10 mouse cellular contexts compared by ENCODE assay signal in the genomic region with DNA sequence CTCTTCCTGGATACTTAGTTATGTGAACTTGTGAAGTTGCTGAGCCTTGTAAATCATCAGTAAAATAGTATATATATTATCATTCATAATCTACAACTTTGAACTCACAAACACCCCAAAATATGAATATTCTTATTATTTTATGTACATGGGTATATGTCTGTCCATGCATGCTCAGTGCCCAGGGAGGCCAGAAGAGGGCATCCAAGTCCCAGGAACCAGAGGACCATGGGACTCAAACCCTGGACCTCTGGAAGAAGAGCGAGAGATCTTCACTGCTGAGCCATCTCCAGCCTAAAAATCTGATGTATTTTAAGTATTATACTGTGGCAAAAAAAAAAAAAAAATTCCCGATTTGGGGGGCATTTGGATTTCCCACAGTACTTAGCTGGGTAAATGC. TPM values are rescaled to one million over a fixed set of nuclear protein-coding genes. Genes with fewer than 3 reads are reported as not detected.
A peak's percentile ranks its signal among the peaks of the same experiment; 100 is the strongest.
DNase-seq lines count a peak whose midpoint lies in the region; ATAC-seq lines count a peak whose summit lies in the region.
"Had no signal": no experiment of that assay in that cellular context is flagged by ENCODE, and none has a peak within 500 bp of the region (broad histone marks: within the 10 kb centered on the region; RNA-seq: fewer than 3 reads in every experiment).

No protein-coding gene starts in this region.

- H3K36me3 ChIP-seq in forebrain, embryonic 16.5 days (ENCODE audit: control insufficient read depth, insufficient read depth) = no peaks in the 10 kb centered on the region
- peaks cover 10% of the 10 kb centered on the region; the same call in 1 of the 2 replicates for H3K36me3 ChIP-seq in forebrain, embryonic 15.5 days
- H3K36me3 ChIP-seq in neural tube, embryonic 15.5 days = peaks cover 18% of the 10 kb centered on the region
- H3K36me3 ChIP-seq in forebrain, embryonic 11.5 days (ENCODE audit: control insufficient read depth, insufficient read depth, low read length) = no peaks in the 10 kb centered on the region

- H3K9ac ChIP-seq in forebrain, embryonic 16.5 days (replicated peaks; ENCODE audit: low read depth, low read length) = no peak overlapping the region
- H3K9ac ChIP-seq in forebrain, embryonic 15.5 days (replicated peaks) = no peak overlapping the region
- H3K9ac ChIP-seq in neural tube, embryonic 15.5 days (replicated peaks) = no peak overlapping the region
- no peak overlapping the region for H3K9ac ChIP-seq in forebrain, embryonic 11.5 days (ENCODE audit: low read length)
- H3K9ac ChIP-seq: heart, embryonic 15.5 days had no signal

- H3K4me3 ChIP-seq in forebrain, embryonic 16.5 days (replicated peaks; ENCODE audit: low read length) = no peak overlapping the region
- no peak overlapping the region for H3K4me3 ChIP-seq in forebrain, embryonic 15.5 days
- no peak overlapping the region for H3K4me3 ChIP-seq in neural tube, embryonic 15.5 days (replicated peaks)
- H3K4me3 ChIP-seq in forebrain, embryonic 11.5 days (ENCODE audit: low read depth, low read length) = no peak overlapping the region
- H3K4me3 ChIP-seq: heart, embryonic 15.5 days had no signal

- no peak overlapping the region for H3K4me2 ChIP-seq in forebrain, embryonic 16.5 days (ENCODE audit: low read length)
- no peak overlapping the region for H3K4me2 ChIP-seq in forebrain, embryonic 15.5 days (replicated peaks)
- H3K4me2 ChIP-seq in neural tube, embryonic 15.5 days = no peak overlapping the region
- H3K4me2 ChIP-seq in forebrain, embryonic 11.5 days (ENCODE audit: low read depth, low read length, severe bottlenecking) = no peak overlapping the region
- H3K4me2 ChIP-seq: heart, embryonic 15.5 days had no signal

- WGBS in forebrain, embryonic 16.5 days = 32% methylated on average over 2 of the region's 2 CpGs
- 28% methylated on average over 2 of the region's 2 CpGs for WGBS in forebrain, embryonic 15.5 days
- 32% methylated on average over 2 of the region's 2 CpGs for WGBS in neural tube, embryonic 15.5 days
- WGBS in forebrain, embryonic 11.5 days = 31% methylated on average over 2 of the region's 2 CpGs

- ATAC-seq in forebrain, embryonic 16.5 days = 0 out of 2 replicates have a peak, but pooled peaks have one; percentile 61
- ATAC-seq in forebrain, embryonic 15.5 days (replicated peaks) = no peak
- ATAC-seq in neural tube, embryonic 15.5 days (ENCODE audit: low FRiP score) = no peak
- no peak for ATAC-seq in forebrain, embryonic 11.5 days (replicated peaks; ENCODE audit: low FRiP score)

- DNase-seq in lung, adult 18-20 months = peak; percentile 27 to 41
- no peak for DNase-seq in lung, postnatal 25 days (ENCODE audit: low spot score)
- DNase-seq in adipocyte (ENCODE audit: low spot score) = peak; percentile 23
- DNase-seq in lung, postnatal 36 days = peak; percentile 47
- DNase-seq in forebrain, embryonic 11.5 days (ENCODE audit: low spot score) = no peak

- no peak overlapping the region for H3K27ac ChIP-seq in forebrain, embryonic 16.5 days (ENCODE audit: low read length)
- H3K27ac ChIP-seq in forebrain, embryonic 15.5 days (replicated peaks) = no peak overlapping the region
- H3K27ac ChIP-seq in neural tube, embryonic 15.5 days (replicated peaks) = no peak overlapping the region
- no peak overlapping the region for H3K27ac ChIP-seq in forebrain, embryonic 11.5 days (ENCODE audit: low read depth, low read length)
- H3K27ac ChIP-seq: heart, embryonic 15.5 days; macrophage had no signal

- H3K9me3 ChIP-seq in forebrain, embryonic 16.5 days (ENCODE audit: control insufficient read depth, low read length) = no peaks in the 10 kb centered on the region
- H3K9me3 ChIP-seq in forebrain, embryonic 15.5 days = no peaks in the 10 kb centered on the region
- no peaks in the 10 kb centered on the region for H3K9me3 ChIP-seq in neural tube, embryonic 15.5 days (replicated peaks)
- H3K9me3 ChIP-seq in forebrain, embryonic 11.5 days (ENCODE audit: control insufficient read depth, low read length) = no peaks in the 10 kb centered on the region
- H3K9me3 ChIP-seq: heart, embryonic 15.5 days had no signal

- no peaks in the 10 kb centered on the region for H3K4me1 ChIP-seq in forebrain, embryonic 16.5 days (replicated peaks; ENCODE audit: control insufficient read depth, insufficient read depth, low read length)
- no peaks in the 10 kb centered on the region for H3K4me1 ChIP-seq in forebrain, embryonic 15.5 days
- H3K4me1 ChIP-seq in neural tube, embryonic 15.5 days = no peaks in the 10 kb centered on the region
- H3K4me1 ChIP-seq in forebrain, embryonic 11.5 days (replicated peaks; ENCODE audit: control insufficient read depth, insufficient read depth, low read length) = no peaks in the 10 kb centered on the region

- no peaks in the 10 kb centered on the region for H3K27me3 ChIP-seq in forebrain, embryonic 16.5 days (replicated peaks; ENCODE audit: control insufficient read depth, insufficient read depth, low read length)
- no peaks in the 10 kb centered on the region for H3K27me3 ChIP-seq in forebrain, embryonic 15.5 days
- no peaks in the 10 kb centered on the region for H3K27me3 ChIP-seq in neural tube, embryonic 15.5 days (replicated peaks)
- H3K27me3 ChIP-seq in forebrain, embryonic 11.5 days (ENCODE audit: control insufficient read depth, insufficient read depth, low read length) = no peaks in the 10 kb centered on the region
- H3K27me3 ChIP-seq: heart, embryonic 15.5 days had no signal

RNA-seq across cellular contexts. Expression of a gene that starts 30.2 kb away (rescaled TPM):
- polyA plus RNA-seq in forebrain, embryonic 16.5 days (2015; fragmentation: Nextera tagmentation; extraction: Ambion mirVana) = 28.5 and 29.7 TPM in 2 replicates
- 24.7 and 26.9 TPM in 2 replicates for polyA plus RNA-seq in forebrain, embryonic 15.5 days (2015; fragmentation: Nextera tagmentation; extraction: Ambion mirVana)
- 28.3 and 30.4 TPM in 2 replicates for polyA plus RNA-seq in neural tube, embryonic 15.5 days (2015; fragmentation: Nextera tagmentation; extraction: Ambion mirVana)
- 18.1 and 19.5 TPM in 2 replicates for polyA plus RNA-seq in forebrain, embryonic 11.5 days (2014; fragmentation: Nextera tagmentation; extraction: Ambion mirVana)

RNA-seq across cellular contexts. Expression of a gene that starts 37.2 kb away (rescaled TPM):
- polyA plus RNA-seq in forebrain, embryonic 16.5 days (2015; fragmentation: Nextera tagmentation; extraction: Ambion mirVana) = 1.5 and 1.7 TPM in 2 replicates
- polyA plus RNA-seq in forebrain, embryonic 15.5 days (2015; fragmentation: Nextera tagmentation; extraction: Ambion mirVana) = 1.4 and 1.5 TPM in 2 replicates
- 2.3 and 3.3 TPM in 2 replicates for polyA plus RNA-seq in neural tube, embryonic 15.5 days (2015; fragmentation: Nextera tagmentation; extraction: Ambion mirVana)
- 0.79 and 2.3 TPM in 2 replicates for polyA plus RNA-seq in forebrain, embryonic 11.5 days (2014; fragmentation: Nextera tagmentation; extraction: Ambion mirVana)
- polyA plus RNA-seq: macrophage had no signal

RNA-seq across cellular contexts. Expression of a gene that starts 42.0 kb away (rescaled TPM):
- 10.1 and 17.3 TPM in 2 replicates for polyA plus RNA-seq in forebrain, embryonic 16.5 days (2015; fragmentation: Nextera tagmentation; extraction: Ambion mirVana)
- polyA plus RNA-seq in forebrain, embryonic 15.5 days (2015; fragmentation: Nextera tagmentation; extraction: Ambion mirVana) = 13.1 and 14.1 TPM in 2 replicates
- polyA plus RNA-seq in neural tube, embryonic 15.5 days (2015; fragmentation: Nextera tagmentation; extraction: Ambion mirVana) = 24.7 and 28.2 TPM in 2 replicates
- polyA plus RNA-seq in forebrain, embryonic 11.5 days (2014; fragmentation: Nextera tagmentation; extraction: Ambion mirVana) = 5.5 and 6.0 TPM in 2 replicates

RNA-seq across cellular contexts. Expression of a gene that starts 43.0 kb away (rescaled TPM):
- 0.81 and 0.96 TPM in 2 replicates for polyA plus RNA-seq in forebrain, embryonic 16.5 days (2015; fragmentation: Nextera tagmentation; extraction: Ambion mirVana)
- 1.4 TPM in 1 of 2 replicates, not detected in the other for polyA plus RNA-seq in forebrain, embryonic 15.5 days (2015; fragmentation: Nextera tagmentation; extraction: Ambion mirVana)
- polyA plus RNA-seq in neural tube, embryonic 15.5 days (2015; fragmentation: Nextera tagmentation; extraction: Ambion mirVana) = 4.9 and 6.6 TPM in 2 replicates
- polyA plus RNA-seq in forebrain, embryonic 11.5 days (2014; fragmentation: Nextera tagmentation; extraction: Ambion mirVana) = 0.73 TPM in 1 of 2 replicates, not detected in the other
- polyA plus RNA-seq: macrophage had no signal

RNA-seq across cellular contexts. Expression of a gene that starts 49.5 kb away (rescaled TPM):
- polyA plus RNA-seq in forebrain, embryonic 16.5 days (2015; fragmentation: Nextera tagmentation; extraction: Ambion mirVana) = 43.4 and 44.3 TPM in 2 replicates
- 41.4 and 43.9 TPM in 2 replicates for polyA plus RNA-seq in forebrain, embryonic 15.5 days (2015; fragmentation: Nextera tagmentation; extraction: Ambion mirVana)
- polyA plus RNA-seq in neural tube, embryonic 15.5 days (2015; fragmentation: Nextera tagmentation; extraction: Ambion mirVana) = 58.6 and 61.7 TPM in 2 replicates
- 53.2 and 57.7 TPM in 2 replicates for polyA plus RNA-seq in forebrain, embryonic 11.5 days (2014; fragmentation: Nextera tagmentation; extraction: Ambion mirVana)

Comparison
In these comparisons a context has a peak if more than half of its experiments do, and no peak if none do; other contexts are left out.
1. DNase-seq: peak in lung, adult 18-20 months (2 of 2), adipocyte (single experiment) and lung, postnatal 36 days (single experiment); none in lung, postnatal 25 days (single experiment) and forebrain, embryonic 11.5 days (single experiment).